Mouse (Mus musculus): Measurements from ENCODE around the gene Dnah8. TPM values are rescaled to one million over a fixed set of nuclear protein-coding genes. Genes with fewer than 3 reads are reported as not detected.

Dnah8 gene
- polyA plus RNA-seq, 2 experiments from 2014 or later: 22.6 to 23.4 TPM

- no peak for ATAC-seq
These were observed 14.7 kb upstream of the Dnah8 start for GRCm38 (mm10) chr17:30609305-30609979.

- ATAC-seq: no peak
These were observed 14.2 kb upstream of the Dnah8 start for GRCm38 (mm10) chr17:30609980-30610307.

- no peak for ATAC-seq
These were observed 13.4 kb upstream of the Dnah8 start for GRCm38 (mm10) chr17:30610739-30611138.

GRCm38 (mm10) chr17:30611221-30612074 lies 12.7 kb upstream of the Dnah8 start:
- ATAC-seq: no peak

DNA sequence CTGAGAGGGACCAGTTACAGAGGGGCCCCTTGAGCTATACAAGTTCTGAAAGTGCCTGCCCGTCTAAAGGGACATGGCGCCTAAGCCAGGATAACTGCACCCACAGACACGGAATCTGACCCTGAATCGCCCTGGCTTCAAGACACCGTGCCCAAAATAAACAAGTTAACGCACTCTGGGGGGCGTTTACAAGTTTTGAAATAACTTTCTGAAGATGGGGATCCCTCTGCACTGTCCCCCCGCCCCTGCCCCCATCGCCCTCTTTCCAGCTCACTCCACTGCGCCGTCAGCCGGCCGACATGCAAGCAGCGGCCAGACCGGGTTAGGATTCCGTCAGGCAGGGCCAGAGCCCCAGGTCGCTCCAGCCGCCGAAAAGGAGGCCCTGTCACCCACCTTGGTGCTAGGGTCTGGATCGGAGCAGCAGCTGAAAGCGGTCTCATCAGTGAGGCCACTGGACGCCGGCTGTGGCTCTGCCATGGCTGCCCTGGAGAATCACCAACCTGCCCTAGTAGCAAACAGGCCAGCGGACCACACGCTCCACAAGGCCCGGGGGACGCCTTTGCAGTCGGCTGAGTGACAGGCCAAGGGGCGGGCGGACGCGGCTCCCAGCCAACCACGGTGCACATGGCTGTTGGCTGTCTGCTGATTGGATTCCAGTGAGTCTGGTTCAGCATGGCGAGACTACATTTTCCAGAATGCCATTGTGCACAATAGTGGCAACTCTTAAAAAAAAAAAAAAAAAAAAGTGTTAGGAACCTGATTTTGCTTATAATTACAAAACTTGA lies 11.9 kb upstream of the Dnah8 start:
- peak; percentile 100 for ATAC-seq

DNA sequence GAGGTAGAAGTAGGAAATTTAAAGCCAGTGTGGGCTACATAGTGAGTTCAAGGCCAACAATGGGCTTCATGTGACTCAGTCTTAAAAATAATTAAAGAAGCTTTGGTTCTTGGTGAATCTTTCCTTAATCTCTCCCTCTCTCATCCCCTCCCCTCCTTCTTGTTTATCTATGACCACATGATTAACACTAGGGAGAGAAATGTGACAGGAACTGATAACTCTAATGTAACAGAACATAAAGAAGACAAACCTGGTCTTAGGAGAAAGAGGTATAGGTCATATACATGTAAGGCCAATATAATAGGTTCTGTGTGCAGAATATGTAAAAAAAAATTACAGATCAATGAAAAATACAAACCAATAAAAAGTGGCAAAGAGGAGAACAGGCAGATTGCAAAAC lies 10.8 kb upstream of the Dnah8 start:
- ATAC-seq: no peak

- ATAC-seq: no peak
These were observed 8.0 kb upstream of the Dnah8 start for GRCm38 (mm10) chr17:30616203-30616602.

DNA sequence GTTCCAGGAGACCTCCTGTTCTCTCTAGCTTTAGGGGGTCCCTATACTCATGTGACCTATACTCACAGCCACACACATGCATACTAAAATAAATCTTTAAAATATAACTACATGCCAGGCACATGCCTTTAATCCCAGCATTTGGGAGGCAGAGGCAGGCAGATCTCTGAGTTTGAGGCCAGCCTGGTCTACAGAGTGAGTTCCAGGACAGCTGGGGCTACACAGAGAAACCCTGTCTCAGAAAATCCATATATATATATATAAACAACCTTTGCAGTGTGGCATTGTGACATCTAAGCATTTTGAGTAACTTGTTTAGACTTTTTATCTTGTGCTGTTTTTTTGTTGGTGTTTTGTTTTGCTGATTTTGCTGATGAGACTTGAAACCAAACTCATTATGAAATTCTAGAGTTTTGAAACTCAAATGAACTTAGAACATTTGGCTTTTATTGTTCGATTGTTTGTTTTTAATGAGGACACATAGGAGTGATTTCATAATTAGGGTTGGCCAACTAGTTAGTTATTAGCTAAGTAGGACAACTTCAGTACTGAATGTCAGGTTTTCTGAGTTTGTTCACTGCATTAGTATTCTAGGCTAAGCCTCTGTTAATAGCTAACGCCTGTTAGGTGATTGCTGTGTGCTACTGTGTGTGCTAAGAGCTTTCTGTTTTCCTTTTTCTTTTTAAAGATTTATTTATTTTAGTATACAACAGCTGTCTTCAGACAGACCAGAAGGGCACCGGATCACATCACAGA lies 5.8 kb upstream of the Dnah8 start:
- no peak for ATAC-seq

DNA sequence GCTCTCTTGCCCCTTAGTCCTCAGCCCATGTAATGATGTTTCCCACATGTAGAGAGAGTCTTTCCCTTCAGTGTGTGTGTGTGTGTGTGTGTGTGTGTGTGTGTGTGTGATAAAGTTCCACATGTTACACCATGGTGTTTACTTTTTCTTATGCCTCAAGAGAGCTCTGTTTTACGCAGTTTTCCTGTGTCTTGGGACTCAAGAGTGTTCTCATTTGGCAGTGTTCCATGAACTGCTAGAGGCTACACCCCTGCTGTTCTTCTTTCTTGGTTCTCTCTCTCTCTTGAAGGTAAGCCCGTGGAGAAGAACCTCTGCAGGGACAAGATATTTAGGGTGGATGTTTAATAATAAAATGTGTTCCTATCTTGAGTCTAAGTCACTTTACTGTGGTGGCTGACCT lies 5.0 kb upstream of the Dnah8 start:
- no peak for ATAC-seq

- ATAC-seq: no peak
These were observed 3.6 kb upstream of the Dnah8 start for GRCm38 (mm10) chr17:30620548-30620947.

GRCm38 (mm10) chr17:30621450-30621849 lies 2.7 kb upstream of the Dnah8 start:
- ATAC-seq: no peak

- no peak for ATAC-seq
These were observed 954 bp upstream of the Dnah8 start for GRCm38 (mm10) chr17:30623200-30623599.

DNA sequence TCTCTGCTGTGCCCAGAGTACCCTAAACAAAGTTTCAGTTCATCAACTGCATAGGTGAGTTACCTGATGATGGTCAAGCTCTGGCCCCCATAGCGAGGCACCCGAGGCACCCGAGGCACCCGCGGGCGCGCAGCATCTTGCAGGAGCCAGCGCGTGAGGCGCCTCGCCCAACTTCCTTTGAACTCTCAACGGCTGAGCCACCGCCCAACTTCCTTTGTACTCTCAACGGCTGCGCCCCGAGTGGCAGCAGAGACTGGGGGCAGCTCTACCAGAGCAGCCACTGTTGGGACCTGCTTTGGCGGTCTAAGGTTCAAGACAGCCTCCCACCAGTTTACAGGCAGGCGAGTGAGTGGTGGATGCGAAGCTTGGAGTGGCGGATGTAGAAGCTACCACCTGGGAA lies 2.6 kb downstream of the Dnah8 start, which contains the start of gene Glo1:
Gene Glo1, minus strand, starts transcription at position 153 of the 400 bp plus-strand sequence.
- peak; percentile 72 for ATAC-seq

GRCm38 (mm10) chr17:30635367-30635766 lies 11.2 kb downstream of the Dnah8 start:
- no peak for ATAC-seq

DNA sequence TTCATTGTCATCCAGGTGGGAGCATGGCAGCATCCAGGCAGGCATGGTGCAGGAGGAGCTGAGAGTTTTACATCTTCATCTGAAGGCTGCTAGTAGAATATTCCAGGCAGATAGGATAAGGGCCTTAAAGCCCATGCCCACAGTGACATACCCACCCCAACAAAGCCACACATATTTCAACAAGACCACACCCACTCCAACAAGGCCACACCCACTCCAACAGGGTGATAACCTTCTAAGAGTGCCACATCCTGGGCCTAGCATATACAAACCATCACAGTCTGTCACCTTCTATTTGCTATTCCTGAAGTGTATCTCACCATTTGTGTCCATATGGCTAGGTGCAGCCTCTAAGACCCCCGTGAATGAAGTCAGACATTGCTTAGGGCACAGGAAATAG lies 13.6 kb downstream of the Dnah8 start:
- ATAC-seq: no peak

DNA sequence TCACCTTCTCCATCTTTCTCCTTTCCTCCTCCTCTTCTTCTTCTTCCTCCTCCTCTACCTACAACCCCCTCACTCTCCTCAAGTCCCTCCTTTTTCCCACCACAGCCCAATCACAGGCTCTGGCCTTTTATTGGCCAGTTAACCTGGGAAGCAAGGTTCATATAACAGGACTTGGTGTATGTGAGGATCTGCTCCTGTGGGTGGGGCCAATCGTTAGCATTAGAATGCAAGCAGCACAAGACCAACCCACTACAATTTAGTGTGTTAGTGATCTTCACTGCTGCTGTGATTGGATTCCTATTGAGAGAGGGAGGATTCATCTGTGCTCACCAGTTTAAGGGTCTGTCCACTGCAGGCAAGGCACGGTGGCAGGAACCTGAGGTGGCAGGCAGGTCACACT lies 14.8 kb downstream of the Dnah8 start:
- ATAC-seq: no peak

GRCm38 (mm10) chr17:30640896-30641295 lies 16.7 kb downstream of the Dnah8 start:
- ATAC-seq: no peak

DNA sequence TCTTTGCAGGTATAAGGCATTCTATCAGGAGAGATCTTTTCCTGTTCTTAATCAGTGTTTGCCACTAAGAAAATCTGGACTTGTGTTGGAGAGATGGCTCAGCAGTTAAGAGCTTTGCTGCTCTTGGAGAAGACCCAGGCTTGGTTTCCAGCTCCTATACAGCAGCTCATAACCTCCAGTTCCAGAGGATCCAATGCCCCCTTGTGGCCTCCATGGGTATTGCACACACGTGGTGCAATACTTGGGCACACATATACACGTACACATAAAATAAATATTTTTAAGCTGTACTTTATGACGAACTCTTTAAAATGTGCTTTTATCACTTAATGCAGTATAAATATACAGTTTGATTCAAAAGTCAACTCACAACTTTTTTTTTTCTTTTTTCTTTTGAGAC lies 24.6 kb downstream of the Dnah8 start:
- ATAC-seq: no peak

DNA sequence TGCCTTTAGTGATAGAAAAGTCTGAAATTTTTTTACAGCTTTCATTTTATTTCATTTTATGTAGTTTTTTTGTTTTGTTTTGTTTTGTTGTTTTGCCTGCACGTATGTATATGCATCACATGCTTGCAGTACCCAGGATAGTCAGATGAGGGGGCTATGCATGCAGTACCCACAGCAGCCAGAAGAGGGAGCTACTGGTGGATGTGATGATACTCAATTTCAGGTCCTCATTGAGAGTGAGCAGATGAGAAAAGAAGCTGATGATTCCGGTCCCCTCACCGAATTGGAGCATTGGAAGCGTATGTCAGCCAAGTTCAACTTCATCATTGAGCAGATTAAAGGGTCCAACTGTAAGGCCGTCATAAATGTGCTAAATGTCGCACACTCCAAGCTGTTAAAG lies 28.9 kb downstream of the Dnah8 start:
- no peak for ATAC-seq

- ATAC-seq: no peak
These were observed 33.5 kb downstream of the Dnah8 start for GRCm38 (mm10) chr17:30657530-30658151.

DNA sequence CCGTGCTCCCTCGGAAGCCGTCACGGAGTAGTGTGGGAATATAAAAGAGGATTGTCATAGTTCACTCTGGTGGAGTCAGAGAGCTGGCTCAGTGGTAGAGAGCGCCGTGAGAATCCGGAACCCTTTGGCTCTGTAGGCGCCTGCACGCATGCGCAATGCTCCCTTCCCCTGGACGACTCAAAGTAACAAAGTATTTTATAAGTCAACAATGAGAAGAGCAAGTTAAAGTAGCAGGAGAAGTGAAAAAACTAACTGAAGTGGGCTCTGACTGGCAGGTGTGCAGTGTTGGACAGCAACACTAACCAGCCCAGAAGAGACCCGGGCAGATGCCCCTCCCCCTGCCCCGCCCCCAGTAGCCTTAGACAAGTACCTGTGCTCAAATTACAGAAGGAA lies 34.0 kb downstream of the Dnah8 start:
- no peak for ATAC-seq

DNA sequence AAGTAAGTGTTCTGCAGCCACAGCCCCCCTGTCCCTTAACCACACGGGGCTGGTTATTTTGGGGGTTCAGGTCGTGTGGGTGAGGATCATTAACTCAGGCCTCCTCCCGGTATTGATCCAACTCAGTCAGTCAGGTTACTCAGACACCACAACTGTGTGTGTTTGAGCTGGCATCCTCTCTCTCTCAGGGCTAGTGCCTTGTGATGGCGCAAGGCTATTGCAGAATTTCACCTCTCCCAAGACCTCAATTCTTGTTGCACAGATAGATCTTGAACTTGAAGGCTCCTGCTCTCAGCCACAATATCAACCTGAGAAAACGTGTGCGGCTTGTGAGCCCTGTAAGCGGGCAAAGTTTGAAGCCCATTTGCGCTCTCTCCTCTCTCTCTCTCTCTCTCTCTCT lies 38.0 kb downstream of the Dnah8 start:
- no peak for ATAC-seq

Data from CD4-positive, CD25-positive, alpha-beta regulatory T cell, adult 4 months (primary cell).